Mouse (Mus musculus) small intestine, adult 2 months (tissue): ENCODE data around the gene Cald1. TPM values are rescaled to one million over a fixed set of nuclear protein-coding genes. Genes with fewer than 3 reads are reported as not detected.

Source experiments
- H3K27ac ChIP-seq: fragments of 200-500 bp; 2 replicates; pipeline ENCODE4 v1.5.1; 2012; ENCODE audit warnings: low read depth, low read length, control low read depth, inconsistent platforms; ENCODE audit not compliant: insufficient read depth
- H3K27me3 ChIP-seq: fragments of 200-500 bp; 2 replicates; pipeline ENCODE4 v1.6.1; 2012; ENCODE audit warnings: mild to moderate bottlenecking, moderate library complexity, low read length, inconsistent platforms; ENCODE audit not compliant: control insufficient read depth, insufficient read depth
- H3K36me3 ChIP-seq: fragments of 200-500 bp; 2 replicates; pipeline ENCODE4 v1.6.1; 2012; ENCODE audit warnings: mild to moderate bottlenecking, low read length, control low read depth, inconsistent platforms; ENCODE audit not compliant: control insufficient read depth, insufficient read depth
- H3K4me1 ChIP-seq: fragments of 200-500 bp; 2 replicates; pipeline ENCODE4 v1.6.1; 2012; ENCODE audit warnings: low read length, inconsistent platforms, mixed read lengths; ENCODE audit not compliant: control insufficient read depth, insufficient read depth, insufficient read length
- H3K4me3 ChIP-seq: fragments of 200-500 bp; 2 replicates; pipeline ENCODE4 v1.5.1; 2012; ENCODE audit warnings: low read depth, mild to moderate bottlenecking, control low read depth, inconsistent platforms, low read length, moderate library complexity
- CTCF ChIP-seq: fragments of 200-500 bp; IDR thresholded peaks from 2 replicates; pipeline ENCODE4 v1.5.1; 2012; ENCODE audit warnings: low read depth, mild to moderate bottlenecking, control low read depth, inconsistent platforms, low read length, moderate library complexity, mixed read lengths; ENCODE audit not compliant: insufficient replicate concordance, insufficient read length; ENCODE audit errors: extremely low read depth
- POLR2A ChIP-seq: fragments of 200-500 bp; IDR thresholded peaks from 2 replicates; pipeline ENCODE4 v1.6.1; 2012; ENCODE audit warnings: low read depth, mild to moderate bottlenecking, control low read depth, inconsistent platforms, low read length, moderate library complexity
- WGBS: fragments of 180-500 bp; shearing (Covaris S2); methylation state at CpG from one replicate; pipeline ENCODE4 v1.1.7; 2018; 5-methylcytosine and 5-hydroxymethylcytosine counted together
- polyA plus RNA-seq: library from polyadenylated mRNA; depleted of rRNA; stranded (reverse); fragments of >200 nt; gene quantifications from 2 replicates; pipeline ENCODE4 v1.2.3, GENCODE M21; 2012

Gene Cald1
- polyA plus RNA-seq, 1 experiment = 5.6 TPM

GRCm38 (mm10) chr6:34579504-34580068 lies 18.7 kb upstream of the Cald1 start:
- H3K4me3 ChIP-seq = no peak overlapping the region
- H3K27me3 ChIP-seq = no peaks in the 10 kb centered on the region
- no peak for TF ChIP-seq CTCF
- no peak for TF ChIP-seq POLR2A
- H3K4me1 ChIP-seq = no peaks in the 10 kb centered on the region
- no peaks in the 10 kb centered on the region for H3K36me3 ChIP-seq
- H3K27ac ChIP-seq = no peak overlapping the region
- WGBS = 47% methylated on average over 6 of the region's 6 CpGs

GRCm38 (mm10) chr6:34583365-34583764 lies 14.9 kb upstream of the Cald1 start:
- Histone ChIP-seq H3K36me3 (no peaks in the 10 kb centered on the region), H3K4me1 (no peaks in the 10 kb centered on the region), H3K4me3 (no peak overlapping the region), H3K27me3 (no peaks in the 10 kb centered on the region), H3K27ac (no peak overlapping the region)
- TF ChIP-seq CTCF = no peak
- TF ChIP-seq POLR2A = no peak
- WGBS = 47% methylated on average over 5 of the region's 5 CpGs

- Histone ChIP-seq H3K27me3 (no peaks in the 10 kb centered on the region), H3K4me1 (no peaks in the 10 kb centered on the region), H3K36me3 (no peaks in the 10 kb centered on the region), H3K4me3 (no peak overlapping the region), H3K27ac (no peak overlapping the region)
- WGBS = 62% methylated on average over 4 of the region's 4 CpGs
- TF ChIP-seq CTCF (no peak), POLR2A (no peak)
Observed at GRCm38 (mm10) chr6:34588066-34588465, 10.2 kb upstream of the Cald1 start.

- WGBS = 92% methylated on average over 9 of the region's 9 CpGs
- Histone ChIP-seq H3K4me3 (no peak overlapping the region), H3K36me3 (no peaks in the 10 kb centered on the region), H3K27ac (no peak overlapping the region), H3K4me1 (no peaks in the 10 kb centered on the region), H3K27me3 (no peaks in the 10 kb centered on the region)
- TF ChIP-seq POLR2A = no peak
- no peak for TF ChIP-seq CTCF
Observed at GRCm38 (mm10) chr6:34590716-34591115, 7.6 kb upstream of the Cald1 start.

- TF ChIP-seq POLR2A = no peak
- TF ChIP-seq CTCF = no peak
- Histone ChIP-seq H3K27ac (no peak overlapping the region), H3K4me3 (no peak overlapping the region), H3K27me3 (no peaks in the 10 kb centered on the region), H3K36me3 (no peaks in the 10 kb centered on the region), H3K4me1 (no peaks in the 10 kb centered on the region)
- 88% methylated on average over 1 of the region's 1 CpGs for WGBS
Observed at GRCm38 (mm10) chr6:34593353-34593752, 4.9 kb upstream of the Cald1 start.

- H3K27ac ChIP-seq = no peak overlapping the region
- H3K4me1 ChIP-seq = no peaks in the 10 kb centered on the region
- no peak for TF ChIP-seq POLR2A
- TF ChIP-seq CTCF = no peak
- no peak overlapping the region for H3K4me3 ChIP-seq
- H3K27me3 ChIP-seq = no peaks in the 10 kb centered on the region
- no peaks in the 10 kb centered on the region for H3K36me3 ChIP-seq
- WGBS = 77% methylated on average over 3 of the region's 3 CpGs
Observed at GRCm38 (mm10) chr6:34597316-34597715, 984 bp upstream of the Cald1 start.

GRCm38 (mm10) chr6:34599171-34599570 lies 871 bp downstream of the Cald1 start:
- TF ChIP-seq CTCF (no peak), POLR2A (no peak)
- H3K27me3 ChIP-seq = no peaks in the 10 kb centered on the region
- peak overlapping the region; percentile 29 for H3K4me3 ChIP-seq
- H3K27ac ChIP-seq = peak overlapping the region; percentile 27; the same call in 1 of the 2 replicates
- 61% methylated on average over 9 of the region's 9 CpGs for WGBS
- no peaks in the 10 kb centered on the region for H3K36me3 ChIP-seq
- no peaks in the 10 kb centered on the region for H3K4me1 ChIP-seq

- Histone ChIP-seq H3K4me3 (peak overlapping the region; percentile 29), H3K27ac (peak overlapping the region; percentile 27; the same call in 1 of the 2 replicates), H3K27me3 (no peaks in the 10 kb centered on the region), H3K4me1 (no peaks in the 10 kb centered on the region), H3K36me3 (no peaks in the 10 kb centered on the region)
- 56% methylated on average over 10 of the region's 10 CpGs for WGBS
- TF ChIP-seq POLR2A (no peak), CTCF (no peak)
Observed at GRCm38 (mm10) chr6:34599631-34600111, 1.4 kb downstream of the Cald1 start.
